25 mouse cellular contexts compared by ENCODE assay signal in genomic region chr1:181900846-181901245, GRCm38 (mm10). TPM values are rescaled to one million over a fixed set of nuclear protein-coding genes. Genes with fewer than 3 reads are reported as not detected.
DNase-seq lines count a peak whose midpoint lies in the region; ATAC-seq lines count a peak whose summit lies in the region.
"Had no signal": no experiment of that assay in that cellular context is flagged by ENCODE, and none has a peak within 500 bp of the region (broad histone marks: within the 10 kb centered on the region; RNA-seq: fewer than 3 reads in every experiment).

No protein-coding gene starts in this region.

- no peak for ATAC-seq in heart, embryonic 13.5 days (ENCODE audit: extremely low read depth, insufficient number of reproducible peaks, low FRiP score, low TSS enrichment)
- ATAC-seq: CD4-positive, CD25-positive, alpha-beta regulatory T cell, adult 4 months; forebrain, embryonic 15.5 days; hindbrain, embryonic 16.5 days; intestine, postnatal 0 days had no signal

- peaks cover 24% of the 10 kb centered on the region for H3K4me1 ChIP-seq in heart, embryonic 13.5 days
- H3K4me1 ChIP-seq: embryonic facial prominence, embryonic 10.5 days; forebrain, embryonic 12.5 days; forebrain, embryonic 15.5 days; hindbrain, embryonic 10.5 days; hindbrain, embryonic 13.5 days had no signal

- peaks cover 31% of the 10 kb centered on the region for H3K36me3 ChIP-seq in heart, embryonic 13.5 days
- H3K36me3 ChIP-seq: G1E had no signal

- no peaks in the 10 kb centered on the region for H3K9me3 ChIP-seq in heart, embryonic 13.5 days
- H3K9me3 ChIP-seq: embryonic facial prominence, embryonic 10.5 days; embryonic facial prominence, embryonic 13.5 days; forebrain, embryonic 12.5 days; forebrain, embryonic 15.5 days; G1E; hindbrain, embryonic 10.5 days; hindbrain, embryonic 13.5 days had no signal

- H3K27me3 ChIP-seq in heart, embryonic 13.5 days (replicated peaks): no peaks in the 10 kb centered on the region
- H3K27me3 ChIP-seq: embryonic facial prominence, embryonic 13.5 days; forebrain, embryonic 12.5 days; forebrain, embryonic 15.5 days; hindbrain, embryonic 13.5 days had no signal

- H3K4me3 ChIP-seq in heart, embryonic 13.5 days: no peak overlapping the region
- H3K4me3 ChIP-seq: embryonic facial prominence, embryonic 10.5 days; embryonic facial prominence, embryonic 13.5 days; erythroblast, embryonic 14.5 days; forebrain, embryonic 12.5 days; forebrain, embryonic 15.5 days; hindbrain, embryonic 10.5 days; hindbrain, embryonic 13.5 days had no signal

- intact Hi-C loops in heart, postnatal 36 days (cut with DNase I): no loop called here

- 39% methylated on average over 1 of the region's 1 CpGs for WGBS in heart, embryonic 13.5 days

- H3K27ac ChIP-seq in heart, embryonic 13.5 days (replicated peaks): peak overlapping the region; percentile 15; the same call in 1 of the 2 replicates
- H3K27ac ChIP-seq: embryonic facial prominence, embryonic 10.5 days; forebrain, embryonic 12.5 days; forebrain, embryonic 15.5 days; hindbrain, embryonic 10.5 days; hindbrain, embryonic 13.5 days had no signal

- no peak for DNase-seq in heart, postnatal 36 days
- peak; percentile 36 for DNase-seq in ovary, adult 18-20 months (ENCODE audit: low spot score)
- no peak for DNase-seq in ovary, postnatal 14 days (ENCODE audit: low spot score)
- DNase-seq in R1 (ENCODE audit: low read depth, low spot score): peak; percentile 69
- DNase-seq in embryo, embryonic 11 days: no peak
- DNase-seq: adrenal gland, postnatal 14 days; cerebellum, adult 11 months; cerebellum, adult 2 months; cerebellum, adult 9-11 months; cerebellum, postnatal 25 days; gastrocnemius, postnatal 25 days; heart, postnatal 14 days; kidney, adult 2 months had no signal

- H3K4me2 ChIP-seq in heart, embryonic 13.5 days: no peak overlapping the region
- H3K4me2 ChIP-seq: embryonic facial prominence, embryonic 13.5 days; forebrain, embryonic 12.5 days; forebrain, embryonic 15.5 days; hindbrain, embryonic 13.5 days had no signal

- no peak overlapping the region for H3K9ac ChIP-seq in heart, embryonic 13.5 days
- H3K9ac ChIP-seq: embryonic facial prominence, embryonic 13.5 days; forebrain, embryonic 12.5 days; forebrain, embryonic 15.5 days; hindbrain, embryonic 13.5 days had no signal

RNA-seq across cellular contexts. Expression of gene Lbr, which starts 58.0 kb away (rescaled TPM):
- 62.2 and 73.4 TPM in 2 replicates for polyA plus RNA-seq in heart, embryonic 13.5 days (2015; fragmentation: Nextera tagmentation; extraction: Ambion mirVana)
- 10 to 100 TPM; 24.5 to 27.8 TPM for total RNA-seq in heart, postnatal 36 days (2021)

Comparison
In these comparisons a context has a peak if more than half of its experiments do, and no peak if none do; other contexts are left out.
1. DNase-seq: peak in ovary, adult 18-20 months (single experiment) and R1 (single experiment); none in heart, postnatal 36 days (0 of 2), ovary, postnatal 14 days (single experiment) and embryo, embryonic 11 days (single experiment).